Mouse (Mus musculus) layer of hippocampus, postnatal 25 days (tissue): ENCODE results near the gene Cd8a. TPM values are rescaled to one million over a fixed set of nuclear protein-coding genes. Genes with fewer than 3 reads are reported as not detected.

Source experiments
- total RNA-seq, 2 experiments: library from RNA; stranded (reverse); gene quantifications; 2 replicates each; pipeline ENCODE4 v1.2.3; 2021

Cd8a gene
- total RNA-seq, 2 experiments from 2014 or later, result not detected

Other genes with a start within 250 kb of the Cd8a start
- gene Thnsl2, start 229.0 kb upstream of the Cd8a start, total RNA-seq, result 1 to 10 TPM; 3.7 TPM
- gene Fabp1, start 173.6 kb upstream of the Cd8a start, total RNA-seq, result not detected
- 10 to 100 TPM; 15.3 to 17.9 TPM for gene Krcc1, start 101.8 kb upstream of the Cd8a start, total RNA-seq
- 1 to 10 TPM in 1 of 2 experiments, under 1 TPM in 1; 0.96 to 1.6 TPM for gene Smyd1, start 51.2 kb upstream of the Cd8a start, total RNA-seq
- gene Cd8b1, start 50.6 kb upstream of the Cd8a start, total RNA-seq, result not detected
- gene Rmnd5a, start 67.2 kb downstream of the Cd8a start, total RNA-seq, result 10 to 100 TPM; 90.8 to 96.3 TPM
- gene Rnf103, start 120.5 kb downstream of the Cd8a start, total RNA-seq, result 10 to 100 TPM; 46.0 to 48.3 TPM
- 10 to 100 TPM; 83.6 to 97.4 TPM for gene Chmp3, start 170.4 kb downstream of the Cd8a start, total RNA-seq